21 mouse cellular contexts compared by ENCODE assay signal in genomic region chr2:179959391-179959790, GRCm38 (mm10). TPM values are rescaled to one million over a fixed set of nuclear protein-coding genes. Genes with fewer than 3 reads are reported as not detected.
DNase-seq lines count a peak whose midpoint lies in the region; ATAC-seq and TF ChIP-seq lines count a peak whose summit lies in the region.
"Had no signal": no experiment of that assay in that cellular context is flagged by ENCODE, and none has a peak within 500 bp of the region (broad histone marks: within the 10 kb centered on the region; RNA-seq: fewer than 3 reads in every experiment).

No protein-coding gene starts in this region.

- no peak overlapping the region for H3K4me3 ChIP-seq in hindbrain, embryonic 10.5 days
- H3K4me3 ChIP-seq in hindbrain, embryonic 11.5 days (ENCODE audit: low read depth, low read length): no peak overlapping the region
- peak overlapping the region; percentile 1 for H3K4me3 ChIP-seq in megakaryocyte, embryonic 14.5 days (replicated peaks)
- H3K4me3 ChIP-seq in heart, embryonic 12.5 days: no peak overlapping the region
- H3K4me3 ChIP-seq in limb, embryonic 14.5 days (replicated peaks; ENCODE audit: low read length): no peak overlapping the region
- H3K4me3 ChIP-seq: embryonic facial prominence, embryonic 15.5 days; limb, embryonic 13.5 days; midbrain, embryonic 12.5 days; myocyte had no signal

- H3K9me3 ChIP-seq in hindbrain, embryonic 10.5 days: no peaks in the 10 kb centered on the region
- H3K9me3 ChIP-seq in hindbrain, embryonic 11.5 days (ENCODE audit: control insufficient read depth, low read length): no peaks in the 10 kb centered on the region
- no peaks in the 10 kb centered on the region for H3K9me3 ChIP-seq in megakaryocyte, embryonic 14.5 days
- H3K9me3 ChIP-seq in heart, embryonic 12.5 days (replicated peaks): no peaks in the 10 kb centered on the region
- H3K9me3 ChIP-seq in limb, embryonic 14.5 days (ENCODE audit: control insufficient read depth, low read length): no peaks in the 10 kb centered on the region
- H3K9me3 ChIP-seq: embryonic facial prominence, embryonic 15.5 days; limb, embryonic 13.5 days; midbrain, embryonic 12.5 days had no signal

- 41% methylated on average over 3 of the region's 3 CpGs for WGBS in hindbrain, embryonic 10.5 days
- WGBS in hindbrain, embryonic 11.5 days: 47% methylated on average over 3 of the region's 3 CpGs
- 9% methylated on average over 3 of the region's 3 CpGs for WGBS in heart, embryonic 12.5 days
- 5% methylated on average over 3 of the region's 3 CpGs for WGBS in limb, embryonic 14.5 days

- peaks cover 50% of the 10 kb centered on the region for H3K4me1 ChIP-seq in hindbrain, embryonic 10.5 days (replicated peaks)
- H3K4me1 ChIP-seq in hindbrain, embryonic 11.5 days (replicated peaks; ENCODE audit: control insufficient read depth, insufficient read depth, low read length): no peaks in the 10 kb centered on the region
- H3K4me1 ChIP-seq in megakaryocyte, embryonic 14.5 days: peaks cover 91% of the 10 kb centered on the region
- peaks cover 62% of the 10 kb centered on the region for H3K4me1 ChIP-seq in heart, embryonic 12.5 days (replicated peaks)
- H3K4me1 ChIP-seq in limb, embryonic 14.5 days (ENCODE audit: control insufficient read depth, insufficient read depth, low read length): peaks cover 7% of the 10 kb centered on the region; the same call in 1 of the 2 replicates

- no peak overlapping the region for H3K9ac ChIP-seq in hindbrain, embryonic 11.5 days (ENCODE audit: low read depth, low read length)
- 0 out of 2 replicates have a peak overlapping the region, but pooled peaks have one; percentile 20 for H3K9ac ChIP-seq in heart, embryonic 12.5 days
- H3K9ac ChIP-seq in limb, embryonic 14.5 days (ENCODE audit: low read depth, low read length, severe bottlenecking): 0 out of 2 replicates have a peak overlapping the region, but pooled peaks have one; percentile 12
- H3K9ac ChIP-seq: embryonic facial prominence, embryonic 15.5 days; limb, embryonic 13.5 days; midbrain, embryonic 12.5 days had no signal

- TF ChIP-seq POLR2A in limb, embryonic 14.5 days (IDR thresholded peaks at IDR 0.05; ENCODE audit: borderline replicate concordance, extremely low read depth, insufficient read depth, insufficient read length): no peak

- no peaks in the 10 kb centered on the region for H3K36me3 ChIP-seq in hindbrain, embryonic 10.5 days
- H3K36me3 ChIP-seq in hindbrain, embryonic 11.5 days (ENCODE audit: control insufficient read depth, insufficient read depth, low read length): no peaks in the 10 kb centered on the region
- H3K36me3 ChIP-seq in megakaryocyte, embryonic 14.5 days (replicated peaks; ENCODE audit: low read length): no peaks in the 10 kb centered on the region
- H3K36me3 ChIP-seq in heart, embryonic 12.5 days: no peaks in the 10 kb centered on the region
- no peaks in the 10 kb centered on the region for H3K36me3 ChIP-seq in limb, embryonic 14.5 days (ENCODE audit: control insufficient read depth, insufficient read depth, low read length)
- H3K36me3 ChIP-seq: embryonic facial prominence, embryonic 15.5 days; limb, embryonic 13.5 days; midbrain, embryonic 12.5 days had no signal

- H3K4me2 ChIP-seq in hindbrain, embryonic 11.5 days (replicated peaks; ENCODE audit: low read depth, low read length): no peak overlapping the region
- H3K4me2 ChIP-seq in heart, embryonic 12.5 days: peak overlapping the region; percentile 10; the same call in 1 of the 2 replicates
- H3K4me2 ChIP-seq in limb, embryonic 14.5 days (replicated peaks; ENCODE audit: low read depth, low read length, severe bottlenecking): no peak overlapping the region
- H3K4me2 ChIP-seq: embryonic facial prominence, embryonic 15.5 days; limb, embryonic 13.5 days; midbrain, embryonic 12.5 days had no signal

- intact Hi-C loops in left cerebral cortex, postnatal 25 days (cut with DNase I): no loop called here

- H3K27ac ChIP-seq in hindbrain, embryonic 10.5 days: peak overlapping the region; percentile 16; the same call in 1 of the 2 replicates
- no peak overlapping the region for H3K27ac ChIP-seq in hindbrain, embryonic 11.5 days (ENCODE audit: low read depth, low read length)
- H3K27ac ChIP-seq in heart, embryonic 12.5 days (ENCODE audit: poor library complexity, severe bottlenecking): peak overlapping the region; percentile 70
- H3K27ac ChIP-seq in limb, embryonic 14.5 days (replicated peaks; ENCODE audit: low read depth, low read length): no peak overlapping the region
- H3K27ac ChIP-seq: embryonic facial prominence, embryonic 15.5 days; limb, embryonic 13.5 days; midbrain, embryonic 12.5 days; stomach, postnatal 0 days had no signal

- DNase-seq in hindbrain, embryonic 10.5 days (ENCODE audit: low spot score): no peak
- no peak for DNase-seq in hindbrain, embryonic 11.5 days (ENCODE audit: low spot score)
- no peak for DNase-seq in limb, embryonic 14.5 days (ENCODE audit: low spot score)
- no peak for DNase-seq in right cerebral cortex, postnatal 14 days
- no peak for DNase-seq in left cerebral cortex, postnatal 25 days (ENCODE audit: low spot score in 2 of 2)
- DNase-seq: adrenal gland, postnatal 36 days; gastrocnemius, postnatal 36 days; kidney, adult 9 months; layer of hippocampus, postnatal 36 days; lung, postnatal 10 days; right cerebral cortex, adult 18-20 months; thymus, postnatal 36 days had no signal

- no peaks in the 10 kb centered on the region for H3K27me3 ChIP-seq in hindbrain, embryonic 10.5 days (ENCODE audit: insufficient read depth, poor library complexity, severe bottlenecking)
- no peaks in the 10 kb centered on the region for H3K27me3 ChIP-seq in hindbrain, embryonic 11.5 days (ENCODE audit: control insufficient read depth, insufficient read depth, low read length)
- no peaks in the 10 kb centered on the region for H3K27me3 ChIP-seq in megakaryocyte, embryonic 14.5 days (replicated peaks)
- no peaks in the 10 kb centered on the region for H3K27me3 ChIP-seq in heart, embryonic 12.5 days (replicated peaks)
- H3K27me3 ChIP-seq in limb, embryonic 14.5 days (ENCODE audit: control insufficient read depth, insufficient read depth, low read length): no peaks in the 10 kb centered on the region
- H3K27me3 ChIP-seq: embryonic facial prominence, embryonic 15.5 days; limb, embryonic 13.5 days; midbrain, embryonic 12.5 days had no signal

- no peak for ATAC-seq in hindbrain, embryonic 11.5 days (ENCODE audit: low FRiP score)
- no peak for ATAC-seq in megakaryocyte, adult 5-6 weeks (ENCODE audit: poor library complexity, severe bottlenecking)
- ATAC-seq in heart, embryonic 12.5 days (ENCODE audit: insufficient number of reproducible peaks, low FRiP score): no peak
- no peak for ATAC-seq in limb, embryonic 14.5 days (ENCODE audit: low FRiP score, low read depth)
- ATAC-seq: hindbrain, embryonic 16.5 days had no signal

RNA-seq across cellular contexts. Expression of gene Taf4, which starts 17.1 kb away (rescaled TPM):
- 3.7 and 4.4 TPM in 2 replicates for polyA plus RNA-seq in hindbrain, embryonic 10.5 days (2016; fragmentation: Nextera tagmentation; extraction: Ambion mirVana)
- 6.2 and 9.2 TPM in 2 replicates for polyA plus RNA-seq in hindbrain, embryonic 11.5 days (2014; fragmentation: Nextera tagmentation; extraction: Ambion mirVana)
- polyA plus RNA-seq in megakaryocyte, embryonic 14.5 days (2012; ENCODE audit: insufficient read depth, low replicate concordance): 9.1 and 14.6 TPM in 2 replicates
- 28.4 and 31.8 TPM in 2 replicates for total RNA-seq in megakaryocyte, adult 5-6 weeks (2015)
- 27.6 and 43.5 TPM in 2 replicates for total RNA-seq in megakaryocyte, adult 5-6 weeks (2017)
- polyA plus RNA-seq in heart, embryonic 12.5 days (2016; fragmentation: Nextera tagmentation; extraction: Ambion mirVana): 2.4 and 2.7 TPM in 2 replicates
- polyA plus RNA-seq in limb, embryonic 14.5 days (2012; rRNA removed): 15.2 and 17.6 TPM in 2 replicates
- 3.9 and 4.4 TPM in 2 replicates for polyA plus RNA-seq in limb, embryonic 14.5 days (2014; fragmentation: Nextera tagmentation; extraction: Ambion mirVana)
- total RNA-seq in left cerebral cortex, postnatal 25 days (2021): 10 to 100 TPM; 17.7 to 18.9 TPM

Comparison
In these comparisons a context has a peak if more than half of its experiments do, and no peak if none do; other contexts are left out.
1. H3K27ac ChIP-seq: peak in hindbrain, embryonic 10.5 days (single experiment) and heart, embryonic 12.5 days (single experiment); none in hindbrain, embryonic 11.5 days (single experiment) and limb, embryonic 14.5 days (single experiment).